Mouse (Mus musculus) liver (tissue): ENCODE data around the gene Ddx50.
"Not testable (repeated sequence)": the region's sequence is repeated elsewhere in the genome, so short reads cannot be mapped to it uniquely, and the experiment has no call there.

Experiments
- DNase-seq: peaks from one replicate; pipeline ENCODE4 v3.0.0-alpha.2; 2020; ENCODE audit warnings: mixed read lengths

Gene Ddx50

DNA sequence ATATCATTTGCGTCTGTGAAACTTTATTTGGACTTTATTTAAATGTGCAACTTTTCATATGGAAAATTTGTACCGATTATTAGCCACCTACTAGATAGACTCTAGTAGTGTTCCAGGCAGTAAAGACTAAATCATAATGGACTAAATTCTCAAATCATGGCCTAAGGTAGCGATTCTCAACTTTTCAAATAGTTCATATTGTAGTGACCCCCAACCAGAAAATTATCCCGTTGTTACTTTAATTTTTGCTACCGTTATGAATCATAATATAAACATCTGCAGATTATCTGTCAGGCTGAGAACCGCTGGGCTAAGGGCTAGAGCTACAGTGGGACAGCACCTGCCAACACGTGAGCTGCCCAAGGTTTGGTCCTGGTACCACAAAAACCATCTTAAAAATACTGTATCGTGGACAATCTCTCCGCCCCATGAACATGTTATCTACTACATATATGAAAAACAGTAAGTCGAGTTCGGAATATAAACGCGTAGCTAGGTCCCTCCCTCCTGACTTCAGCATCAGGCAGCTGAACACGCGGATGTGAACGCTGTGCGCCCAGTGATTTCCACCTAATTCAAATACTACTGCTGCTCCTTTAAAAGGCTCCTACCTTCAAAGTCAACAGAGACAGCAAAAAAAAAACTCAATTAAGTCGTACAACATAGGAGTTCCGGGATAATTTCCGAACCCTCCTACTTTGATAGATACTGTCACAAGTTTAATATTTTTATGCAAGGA, 49.8 kb downstream of the Ddx50 start:
- peak; percentile 25 for DNase-seq

GRCm38 (mm10) chr10:62600056-62600455, 51.0 kb downstream of the Ddx50 start:
- no peak for DNase-seq

DNA sequence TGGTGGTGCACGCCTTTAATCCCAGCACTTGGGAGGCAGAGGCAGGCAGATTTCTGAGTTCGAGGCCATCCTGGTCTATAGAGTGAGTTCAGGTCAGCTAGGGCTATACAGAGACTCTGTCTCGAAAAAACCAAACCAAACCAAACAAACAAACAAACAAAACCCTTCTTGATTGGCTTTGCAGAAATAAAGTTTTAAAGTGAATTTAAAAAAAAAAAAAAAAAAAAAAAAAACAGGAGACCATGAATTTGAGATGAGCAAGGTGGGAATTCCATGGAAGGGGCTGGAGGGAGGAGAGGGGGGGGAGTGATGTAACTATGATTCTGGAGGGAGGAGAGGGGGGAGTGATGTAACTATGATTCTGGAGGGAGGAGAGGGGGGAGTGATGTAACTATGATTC, 51.7 kb downstream of the Ddx50 start:
- DNase-seq, result not testable (repeated sequence)

GRCm38 (mm10) chr10:62592496-62592895, 58.5 kb downstream of the Ddx50 start:
- DNase-seq, result no peak

GRCm38 (mm10) chr10:62590200-62590599, 60.8 kb downstream of the Ddx50 start:
- DNase-seq, result peak; percentile 81

DNA sequence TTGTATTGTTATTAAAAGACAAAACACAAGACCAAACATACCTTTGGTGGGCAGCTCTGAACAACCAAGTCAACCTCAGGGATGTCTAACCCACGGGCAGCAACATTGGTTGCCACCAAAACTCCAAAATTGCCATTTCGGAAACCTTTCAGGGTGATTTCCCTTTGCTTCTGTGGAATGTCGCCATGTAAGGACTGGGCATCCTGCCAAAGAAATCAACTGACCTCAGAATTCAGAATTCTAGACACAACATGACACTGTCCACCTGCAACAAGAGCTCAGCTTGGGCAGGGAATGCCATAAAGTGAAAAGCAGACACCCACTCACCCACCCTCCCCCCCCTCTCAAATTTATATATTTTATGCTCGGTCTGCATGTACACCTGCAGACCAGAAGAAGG, 62.4 kb downstream of the Ddx50 start:
- no peak for DNase-seq

- DNase-seq, result no peak
Measured at GRCm38 (mm10) chr10:62583245-62583644, 67.8 kb downstream of the Ddx50 start.

- DNase-seq, result no peak
Measured at GRCm38 (mm10) chr10:62582701-62583100, 68.3 kb downstream of the Ddx50 start.

DNA sequence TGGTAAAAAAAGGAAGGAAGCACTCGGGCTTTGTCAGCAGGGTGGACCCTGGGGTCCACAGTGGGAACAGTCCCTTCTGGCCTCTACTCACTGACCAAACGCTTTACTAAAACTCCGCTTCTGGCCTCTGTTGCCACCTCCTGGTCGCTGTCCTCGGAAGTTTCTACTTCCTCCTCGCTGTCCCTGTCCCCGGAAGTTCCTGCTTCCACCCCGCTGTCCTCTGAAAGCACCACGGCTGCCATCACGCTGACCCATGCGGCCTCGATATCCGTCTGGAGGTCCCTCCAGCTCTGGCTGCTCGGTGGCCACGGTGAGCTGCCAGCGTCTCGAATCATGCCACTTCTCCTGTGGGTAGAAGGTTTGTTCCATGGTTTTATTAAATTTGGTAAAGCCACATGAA, 68.8 kb downstream of the Ddx50 start:
- no peak for DNase-seq

DNA sequence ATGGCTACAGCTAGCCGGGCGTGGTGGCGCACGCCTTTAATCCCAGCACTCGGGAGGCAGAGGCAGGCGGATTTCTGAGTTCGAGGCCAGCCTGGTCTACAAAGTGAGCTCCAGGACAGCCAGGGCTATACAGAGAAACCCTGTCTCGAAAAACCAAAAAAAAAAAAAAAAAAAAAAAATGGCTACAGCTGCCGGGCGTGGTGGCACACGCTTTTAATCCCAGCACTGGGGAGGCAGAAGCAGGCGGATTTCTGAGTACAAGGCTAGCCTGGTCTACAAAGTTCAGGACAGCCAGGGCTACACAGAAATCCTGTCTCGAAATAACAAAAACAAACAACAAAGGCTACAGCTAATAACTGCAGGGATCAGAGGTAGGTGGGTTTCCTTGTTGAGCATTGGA, 71.9 kb downstream of the Ddx50 start:
- DNase-seq, result not testable (repeated sequence)

DNA sequence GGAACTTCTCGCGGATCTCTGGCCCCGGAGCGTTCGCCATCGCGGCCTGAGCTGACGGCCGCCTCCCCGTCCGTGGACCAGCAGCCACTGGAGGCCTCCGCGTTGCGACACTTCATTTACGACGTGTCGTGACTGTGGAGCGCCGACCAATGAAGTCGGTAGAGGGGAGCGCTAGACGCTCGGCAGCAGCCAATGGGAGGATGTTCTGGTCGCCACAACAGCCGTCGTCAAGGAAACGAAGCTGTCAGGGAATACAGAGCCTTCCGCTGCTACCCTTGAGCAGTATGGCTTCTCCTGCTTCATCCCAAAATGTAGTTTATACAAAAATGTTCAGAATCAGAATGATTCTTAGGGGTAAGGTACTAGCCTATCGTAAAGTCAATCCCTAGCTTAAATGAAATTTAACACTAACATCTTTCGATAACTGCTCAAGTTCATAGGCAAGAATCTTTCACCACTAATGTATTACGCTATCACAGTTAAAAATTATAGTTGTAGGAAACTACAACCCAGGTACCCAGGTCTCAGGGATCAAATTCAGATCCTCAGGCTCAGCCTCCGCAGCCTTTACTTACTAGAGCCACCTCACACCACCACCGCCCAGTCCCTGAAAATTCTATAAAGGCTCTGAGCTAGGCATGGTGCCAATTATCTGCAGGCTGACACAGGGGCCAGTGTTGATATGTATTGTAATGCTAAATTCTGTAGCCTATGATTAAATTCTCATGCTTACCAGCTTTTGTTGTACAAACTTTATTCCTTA, 72.5 kb downstream of the Ddx50 start, which contains the start of gene Kif1bp:
Kif1bp (minus strand) TSS at position 120 of the 763 bp plus-strand sequence.
- DNase-seq, result peak; percentile 95

DNA sequence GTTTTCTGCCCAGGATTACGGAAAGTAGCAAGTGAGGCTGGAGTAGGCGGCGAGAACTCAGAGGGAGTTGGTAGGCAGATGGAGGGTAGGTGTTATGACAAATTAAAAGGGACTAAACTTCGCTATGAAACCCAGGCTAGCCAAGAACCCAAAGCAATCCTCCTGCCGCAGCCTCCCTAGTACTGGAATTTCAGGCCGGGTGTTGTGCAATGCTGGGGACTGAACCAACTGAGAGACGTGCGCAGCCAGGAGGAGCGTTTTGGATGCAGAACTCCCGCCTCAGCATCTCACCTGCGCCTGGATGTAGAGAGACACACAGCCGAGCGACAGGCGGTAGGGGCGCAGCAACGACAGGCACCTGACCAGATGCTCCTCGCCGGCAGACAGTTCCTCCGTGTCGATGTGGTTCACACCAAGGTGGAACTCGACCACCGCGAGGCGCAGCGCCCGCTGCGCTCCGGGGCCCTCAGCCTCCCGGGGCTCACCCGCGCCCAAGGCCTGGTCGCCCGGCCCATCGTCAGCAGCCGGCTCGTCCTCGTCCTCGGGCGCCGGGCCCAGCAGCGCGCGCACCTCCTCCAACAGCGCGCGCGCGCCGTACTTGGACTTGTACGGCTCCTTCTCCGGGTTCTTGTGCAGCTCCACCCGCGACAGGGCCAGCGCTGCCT, 73.2 kb downstream of the Ddx50 start:
- DNase-seq, result no peak

DNA sequence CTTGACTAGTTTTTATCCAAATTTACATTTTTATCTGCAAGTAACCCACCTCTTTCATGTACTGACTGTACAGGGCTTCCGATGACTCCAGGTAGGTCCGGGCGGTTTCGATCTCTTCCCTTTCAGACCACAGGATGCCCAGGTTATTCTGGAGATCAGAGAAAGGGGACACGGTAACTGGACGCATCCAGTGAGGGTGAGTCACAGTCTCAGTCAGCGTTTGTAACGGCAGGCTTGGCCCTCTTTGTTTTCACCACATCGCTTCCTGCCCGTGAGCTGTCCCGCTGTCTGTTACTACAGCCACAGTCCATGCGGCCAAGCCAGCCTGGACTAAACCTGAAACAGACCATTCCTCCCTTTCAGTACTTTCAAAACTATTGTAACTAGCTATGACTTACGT, 76.0 kb downstream of the Ddx50 start:
- DNase-seq, result no peak

GRCm38 (mm10) chr10:62570126-62570871, 80.7 kb downstream of the Ddx50 start:
- DNase-seq, result no peak

DNA sequence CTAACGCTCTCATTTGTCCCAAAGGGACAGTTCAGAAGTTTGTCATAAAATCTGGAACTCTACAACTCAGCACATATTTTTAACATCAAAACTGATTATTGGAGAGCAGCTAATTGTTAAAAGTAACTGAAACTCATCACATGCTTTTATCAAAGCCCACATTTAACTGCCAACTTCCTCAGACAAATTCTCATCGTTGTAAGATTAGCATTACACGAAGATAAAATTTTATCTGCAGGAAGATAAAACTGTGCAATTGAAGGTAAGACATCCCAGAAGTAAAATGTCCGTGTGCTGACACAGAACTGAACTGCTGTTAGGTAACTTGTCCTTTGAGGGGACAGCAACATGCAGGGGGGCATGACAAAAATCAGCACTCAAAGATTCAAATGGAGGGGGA, 82.2 kb downstream of the Ddx50 start:
- no peak for DNase-seq
